Mouse (Mus musculus) liver, adult 2 months (tissue): ENCODE data around the gene Tmem238. TPM values are rescaled to one million over a fixed set of nuclear protein-coding genes. Genes with fewer than 3 reads are reported as not detected.

ENCODE experiments used
- DNase-seq: peaks from one replicate; pipeline ENCODE4 v3.0.0-alpha.2; 2011; ENCODE audit warnings: low read depth, low spot score; ENCODE audit errors: extremely low read depth
- H3K27ac ChIP-seq: fragments of 200-500 bp; replicated peaks from 2 replicates; pipeline ENCODE4 v1.5.1; 2012; ENCODE audit warnings: low read depth, mild to moderate bottlenecking, control low read depth, inconsistent platforms, low read length; ENCODE audit not compliant: insufficient read depth
- H3K27me3 ChIP-seq: fragments of 200-500 bp; 2 replicates; pipeline ENCODE4 v1.6.1; 2012; ENCODE audit warnings: mild to moderate bottlenecking, moderate library complexity, low read length, inconsistent platforms; ENCODE audit not compliant: control insufficient read depth, insufficient read depth
- H3K36me3 ChIP-seq: fragments of 200-500 bp; 2 replicates; pipeline ENCODE4 v1.6.1; 2012; ENCODE audit warnings: low read length, inconsistent platforms; ENCODE audit not compliant: control insufficient read depth, insufficient read depth
- H3K4me1 ChIP-seq: fragments of 200-500 bp; 2 replicates; pipeline ENCODE4 v1.6.1; 2011; ENCODE audit warnings: low read length; ENCODE audit not compliant: control insufficient read depth, insufficient read depth
- H3K4me3 ChIP-seq: fragments of 200-500 bp; 2 replicates; pipeline ENCODE4 v1.5.1; 2011; ENCODE audit warnings: low read depth, mild to moderate bottlenecking, control low read depth, low read length, moderate library complexity; ENCODE audit not compliant: insufficient read depth
- H3K79me2 ChIP-seq: fragments of 200-500 bp; 2 replicates; pipeline ENCODE4 v1.6.1; 2012; ENCODE audit warnings: inconsistent platforms, mild to moderate bottlenecking, low read length, moderate library complexity; ENCODE audit not compliant: control insufficient read depth, insufficient read depth
- H3K9ac ChIP-seq: fragments of 200-500 bp; 2 replicates; pipeline ENCODE4 v1.6.1; 2012; ENCODE audit warnings: low read depth, mild to moderate bottlenecking, control low read depth, inconsistent platforms, low read length
- CTCF ChIP-seq: fragments of 200-500 bp; IDR thresholded peaks from 2 replicates; pipeline ENCODE4 v1.5.1; 2011; ENCODE audit warnings: low read depth, low read length, control low read depth
- POLR2A ChIP-seq: fragments of 200-500 bp; IDR thresholded peaks from 2 replicates; pipeline ENCODE4 v1.6.1; 2011; ENCODE audit warnings: low read length, control low read depth; ENCODE audit not compliant: insufficient read depth; ENCODE audit errors: extremely low read depth
- WGBS: fragments of 180-500 bp; shearing (Covaris S2); methylation state at CpG from one replicate; pipeline ENCODE4 v1.1.7; 2018; 5-methylcytosine and 5-hydroxymethylcytosine counted together
- polyA plus RNA-seq: library from polyadenylated mRNA; depleted of rRNA; stranded (reverse); fragments of >200 nt; gene quantifications from 2 replicates; pipeline ENCODE4 v1.2.3, GENCODE M21; 2012; rRNA removed
- total RNA-seq: library from RNA; depleted of rRNA; stranded (reverse); fragments of >200 nt; gene quantifications from 2 replicates; pipeline ENCODE4 v1.2.3, GENCODE M21; 2014; rRNA removed

Tmem238 gene
- total and polyA plus RNA-seq, 2 experiments: 17.3 to 73.2 TPM

DNA sequence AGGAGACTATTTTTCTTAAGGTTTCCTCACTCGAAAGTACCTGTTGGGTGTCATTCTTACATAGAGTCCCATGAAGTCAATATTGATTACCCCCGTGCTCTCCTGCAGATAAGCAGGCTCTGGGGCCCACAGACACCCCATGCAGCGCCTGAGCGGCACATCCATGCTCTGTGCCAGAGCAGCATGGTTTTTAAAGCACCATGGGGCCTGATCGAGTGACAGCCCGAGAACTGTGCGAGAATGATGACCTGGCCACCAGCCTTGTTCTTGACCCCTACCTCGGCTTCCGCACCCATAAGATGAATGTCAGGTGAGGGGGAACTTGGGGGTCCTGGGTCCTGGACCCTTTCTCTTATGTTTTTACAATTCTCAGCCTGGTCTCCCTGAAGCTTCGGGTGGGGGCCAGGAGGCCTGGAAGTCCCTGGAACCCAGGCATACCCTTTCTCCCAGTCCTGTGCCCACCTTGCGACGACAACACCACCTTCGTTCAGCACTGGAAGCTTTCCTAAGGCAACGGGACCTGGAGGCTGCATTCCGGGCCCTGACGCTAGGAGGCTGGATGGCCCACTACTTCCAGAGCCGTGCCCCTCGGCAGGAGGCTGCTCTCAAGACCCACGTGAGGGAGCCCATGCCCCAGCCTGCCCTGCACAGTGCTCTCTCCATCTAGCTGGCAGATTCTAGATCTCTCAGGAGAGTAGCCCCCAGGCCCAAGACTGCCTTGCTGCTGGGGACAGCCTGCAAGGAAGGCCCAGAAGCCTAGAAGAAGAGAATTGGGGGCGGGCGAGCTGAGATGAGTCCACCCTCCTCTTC is 47.6 kb downstream of the Tmem238 start:
- 89% methylated on average over 21 of the region's 21 CpGs for WGBS
- no peak for DNase-seq
- Histone ChIP-seq H3K4me3 (no peak overlapping the region), H3K27ac (no peak overlapping the region), H3K27me3 (no peaks in the 10 kb centered on the region), H3K79me2 (0 out of 2 replicates have a peak, but pooled peaks cover 2% of the 10 kb centered on the region), H3K4me1 (0 out of 2 replicates have a peak, but pooled peaks cover 5% of the 10 kb centered on the region), H3K36me3 (no peaks in the 10 kb centered on the region), H3K9ac (no peak overlapping the region)
- no peak for TF ChIP-seq POLR2A
- no peak for TF ChIP-seq CTCF

DNA sequence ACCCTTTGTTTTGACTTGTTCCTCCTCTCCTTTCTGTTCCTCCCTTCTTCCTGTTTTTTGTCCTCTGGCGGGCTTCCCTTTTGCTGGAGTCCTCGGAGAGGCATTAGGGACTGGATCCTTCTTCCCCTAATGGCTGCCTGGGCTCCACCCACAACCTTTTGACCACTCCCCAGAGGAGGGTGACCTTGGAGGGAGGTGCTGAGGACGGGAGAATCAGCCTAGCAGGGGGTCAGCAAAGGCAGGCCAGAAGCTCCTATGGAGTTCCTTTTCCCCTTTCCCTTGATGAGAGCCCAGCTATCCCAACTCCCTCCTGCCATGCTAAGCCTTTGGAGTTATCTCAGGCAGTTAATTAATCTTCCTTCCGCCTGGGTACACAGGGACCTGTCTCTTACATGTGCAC is 48.3 kb downstream of the Tmem238 start:
- DNase-seq: no peak
- Histone ChIP-seq H3K79me2 (0 out of 2 replicates have a peak, but pooled peaks cover 2% of the 10 kb centered on the region), H3K27ac (peak overlapping the region; percentile 19; the same call in 1 of the 2 replicates), H3K4me3 (0 out of 2 replicates have a peak overlapping the region, but pooled peaks have one; percentile 17), H3K4me1 (0 out of 2 replicates have a peak, but pooled peaks cover 5% of the 10 kb centered on the region), H3K27me3 (no peaks in the 10 kb centered on the region), H3K9ac (no peak overlapping the region), H3K36me3 (no peaks in the 10 kb centered on the region)
- 0 out of 2 replicates have a peak, but pooled peaks have one; percentile 7 for TF ChIP-seq POLR2A
- TF ChIP-seq CTCF: no peak
- 28% methylated on average over 4 of the region's 4 CpGs for WGBS

DNA sequence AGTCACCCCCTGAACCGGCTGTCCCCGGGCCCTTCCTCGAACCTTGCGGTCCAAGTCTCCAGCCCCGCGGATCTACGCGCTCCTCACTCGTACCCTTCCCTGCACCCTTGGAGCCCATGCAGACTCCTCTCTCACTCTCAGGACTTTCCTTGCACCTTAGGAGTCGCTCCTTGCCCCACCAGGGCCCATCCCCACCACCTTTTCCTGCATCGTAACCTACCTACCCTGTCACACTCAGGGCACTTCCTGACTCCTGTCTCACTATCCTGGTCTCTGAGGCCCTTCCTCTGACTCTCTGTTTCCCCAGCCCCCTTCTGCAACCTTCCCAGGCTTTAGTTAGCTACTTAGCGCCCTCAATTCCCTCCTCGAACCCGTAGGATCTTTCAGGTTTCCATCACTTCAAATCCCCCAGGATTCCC is 49.1 kb downstream of the Tmem238 start:
- 0 out of 2 replicates have a peak, but pooled peaks cover 5% of the 10 kb centered on the region for H3K4me1 ChIP-seq
- WGBS: under 1% methylated on average over 14 of the region's 14 CpGs
- 0 out of 2 replicates have a peak, but pooled peaks cover 2% of the 10 kb centered on the region for H3K79me2 ChIP-seq
- TF ChIP-seq CTCF (no peak), POLR2A (no peak)
- H3K27ac ChIP-seq: peak overlapping the region; percentile 66
- H3K27me3 ChIP-seq: no peaks in the 10 kb centered on the region
- H3K9ac ChIP-seq: peak overlapping the region; percentile 91
- no peaks in the 10 kb centered on the region for H3K36me3 ChIP-seq
- H3K4me3 ChIP-seq: peak overlapping the region; percentile 67
- DNase-seq: no peak

DNA sequence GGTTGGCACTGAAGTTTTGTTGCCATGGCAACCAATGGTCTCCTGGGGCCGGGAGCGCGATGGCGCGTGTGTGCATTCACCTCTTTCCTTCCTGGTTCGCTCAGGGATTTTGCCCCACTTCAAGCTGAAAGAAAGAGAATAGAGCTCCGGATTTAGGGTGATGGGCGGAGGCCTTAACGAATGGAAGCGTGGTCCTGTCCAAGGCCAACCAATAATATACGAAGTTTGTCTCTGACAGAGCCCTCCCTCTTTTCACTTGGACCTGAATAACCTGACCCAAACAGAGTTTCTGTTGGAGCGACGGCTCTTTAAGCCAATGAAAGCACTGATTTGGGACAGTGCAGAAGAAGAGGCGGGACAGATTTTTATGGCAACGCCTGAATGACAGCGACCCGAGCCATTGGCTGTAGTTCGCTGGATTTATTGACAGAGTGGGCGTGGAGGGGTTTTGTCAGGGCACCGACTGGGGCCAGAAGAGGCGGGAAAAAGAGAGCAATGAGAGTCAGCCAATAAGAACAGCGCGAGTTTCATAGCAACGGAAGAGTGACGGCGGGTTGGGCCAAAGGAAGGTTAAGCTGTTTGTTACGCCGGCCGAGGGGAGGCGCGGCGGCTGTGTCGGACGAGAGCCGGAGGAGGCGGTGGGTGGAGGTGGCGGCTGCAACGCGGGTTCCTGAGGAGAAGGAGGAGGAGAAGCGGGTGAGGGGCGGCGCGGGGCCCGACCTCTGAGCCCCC is 49.7 kb downstream of the Tmem238 start, which contains the start of gene Kmt5c:
Gene Kmt5c, plus strand, starts transcription at position 572 of the 732 bp plus-strand sequence.
- Histone ChIP-seq H3K9ac (peak within 1 kb of the TSS; percentile 91), H3K27ac (peak within 1 kb of the TSS; percentile 66), H3K4me1 (0 out of 2 replicates have a peak, but pooled peaks cover 5% of the 10 kb centered on the region), H3K4me3 (peak within 1 kb of the TSS; percentile 67), H3K27me3 (no peaks in the 10 kb centered on the region), H3K36me3 (no peaks in the 10 kb centered on the region), H3K79me2 (0 out of 2 replicates have a peak, but pooled peaks cover 2% of the 10 kb centered on the region)
- peak; percentile 100 for DNase-seq
- WGBS: under 1% methylated on average over 44 of the region's 44 CpGs
- TF ChIP-seq CTCF (0 out of 2 replicates have a peak, but pooled peaks have one; percentile 5), POLR2A (peak; percentile 87)

DNA sequence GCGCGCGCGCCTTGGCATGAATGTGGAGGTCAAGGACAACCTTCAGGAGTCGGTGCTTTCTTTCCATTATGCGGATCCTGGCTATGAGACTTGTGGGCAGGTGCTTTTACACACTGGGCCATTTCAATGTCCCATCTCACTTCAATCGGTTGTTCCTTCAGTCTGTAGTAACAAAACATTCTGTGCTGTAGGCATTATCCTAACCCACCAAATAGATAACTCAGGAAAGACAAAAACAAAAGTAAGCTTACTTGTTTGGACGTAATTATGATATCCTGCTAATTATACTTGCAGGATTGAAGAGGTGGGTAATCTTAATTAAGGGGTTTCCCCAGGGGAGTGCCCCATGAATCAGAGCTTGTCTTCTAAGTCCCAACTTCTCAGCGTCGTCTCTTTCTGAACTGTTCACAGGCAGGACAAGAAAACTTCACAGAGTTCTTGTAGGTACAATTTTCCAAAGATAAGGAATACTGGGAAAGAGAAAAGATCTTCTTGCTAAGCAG is 50.4 kb downstream of the Tmem238 start:
- Histone ChIP-seq H3K4me3 (peak overlapping the region; percentile 40; the same call in 1 of the 2 replicates), H3K27ac (peak overlapping the region; percentile 17; the same call in 1 of the 2 replicates), H3K9ac (no peak overlapping the region), H3K27me3 (no peaks in the 10 kb centered on the region), H3K36me3 (no peaks in the 10 kb centered on the region), H3K79me2 (0 out of 2 replicates have a peak, but pooled peaks cover 2% of the 10 kb centered on the region), H3K4me1 (0 out of 2 replicates have a peak, but pooled peaks cover 5% of the 10 kb centered on the region)
- WGBS: 46% methylated on average over 10 of the region's 10 CpGs
- TF ChIP-seq POLR2A: no peak
- TF ChIP-seq CTCF: no peak
- no peak for DNase-seq

Other genes starting within 250 kb of the Tmem238 start
Only the 30 nearest of the 31 such genes appear.
- gene Syt5, start 242.1 kb downstream of the Tmem238 start, total RNA-seq: not detected in 2 replicates
- gene Syt5, start 242.1 kb downstream of the Tmem238 start, polyA plus RNA-seq: not detected in 2 replicates
- gene Ptprh, start 185.6 kb downstream of the Tmem238 start, total RNA-seq: 0.18 TPM in 1 of 2 replicates, not detected in the other
- not detected in 2 replicates for gene Ptprh, start 185.6 kb downstream of the Tmem238 start, polyA plus RNA-seq
- 39.5 and 55.7 TPM in 2 replicates for gene Tmem86b, start 158.2 kb downstream of the Tmem238 start, total RNA-seq
- 404 and 475 TPM in 2 replicates for gene Tmem86b, start 158.2 kb downstream of the Tmem238 start, polyA plus RNA-seq
- 47.6 and 54.2 TPM in 2 replicates for gene Ppp6r1, start 130.6 kb downstream of the Tmem238 start, total RNA-seq
- gene Ppp6r1, start 130.6 kb downstream of the Tmem238 start, polyA plus RNA-seq: 77.5 and 79.2 TPM in 2 replicates
- 18.2 and 25.5 TPM in 2 replicates for gene Hspbp1, start 104.6 kb downstream of the Tmem238 start, total RNA-seq
- gene Hspbp1, start 104.6 kb downstream of the Tmem238 start, polyA plus RNA-seq: 27.3 and 30.6 TPM in 2 replicates
- 0.07 and 0.09 TPM in 2 replicates for gene Brsk1, start 99.1 kb downstream of the Tmem238 start, total RNA-seq
- gene Brsk1, start 99.1 kb downstream of the Tmem238 start, polyA plus RNA-seq: 0.27 and 0.40 TPM in 2 replicates
- 0.07 and 0.28 TPM in 2 replicates for gene Tmem150b, start 64.4 kb downstream of the Tmem238 start, total RNA-seq
- gene Tmem150b, start 64.4 kb downstream of the Tmem238 start, polyA plus RNA-seq: 0.19 and 0.44 TPM in 2 replicates
- gene Kmt5c, start 49.5 kb downstream of the Tmem238 start, total RNA-seq: 7.8 and 9.5 TPM in 2 replicates
- gene Kmt5c, start 49.5 kb downstream of the Tmem238 start, polyA plus RNA-seq: 23.5 and 35.1 TPM in 2 replicates
- gene Cox6b2, start 36.6 kb downstream of the Tmem238 start, total RNA-seq: not detected in 2 replicates
- gene Cox6b2, start 36.6 kb downstream of the Tmem238 start, polyA plus RNA-seq: 0.67 and 1.3 TPM in 2 replicates
- gene Fam71e2, start 18.4 kb downstream of the Tmem238 start, total RNA-seq: not detected in 2 replicates
- not detected in 2 replicates for gene Fam71e2, start 18.4 kb downstream of the Tmem238 start, polyA plus RNA-seq
- not detected in 2 replicates for gene Il11, start 6.8 kb downstream of the Tmem238 start, total RNA-seq
- gene Il11, start 6.8 kb downstream of the Tmem238 start, polyA plus RNA-seq: 0.09 TPM in 1 of 2 replicates, not detected in the other
- not detected in 2 replicates for gene Tmem190, start 6.7 kb downstream of the Tmem238 start, total RNA-seq
- not detected in 2 replicates for gene Tmem190, start 6.7 kb downstream of the Tmem238 start, polyA plus RNA-seq
- gene Rpl28, start 3.2 kb upstream of the Tmem238 start, total RNA-seq: 58.4 and 69.2 TPM in 2 replicates
- gene Rpl28, start 3.2 kb upstream of the Tmem238 start, polyA plus RNA-seq: 211 and 226 TPM in 2 replicates
- gene Ube2s, start 22.9 kb upstream of the Tmem238 start, total RNA-seq: 22.4 and 24.2 TPM in 2 replicates
- 45.9 and 74.3 TPM in 2 replicates for gene Ube2s, start 22.9 kb upstream of the Tmem238 start, polyA plus RNA-seq
- gene Shisa7, start 55.0 kb upstream of the Tmem238 start, total RNA-seq: under 0.01 TPM in 1 of 2 replicates, not detected in the other
- gene Shisa7, start 55.0 kb upstream of the Tmem238 start, polyA plus RNA-seq: 0.02 and 0.12 TPM in 2 replicates
- gene Isoc2b, start 80.6 kb upstream of the Tmem238 start, total RNA-seq: 23.6 and 40.2 TPM in 2 replicates
- 24.0 and 34.6 TPM in 2 replicates for gene Isoc2b, start 80.6 kb upstream of the Tmem238 start, polyA plus RNA-seq
- gene Isoc2a, start 87.5 kb upstream of the Tmem238 start, total RNA-seq: 54.3 and 63.5 TPM in 2 replicates
- gene Isoc2a, start 87.5 kb upstream of the Tmem238 start, polyA plus RNA-seq: 103 and 110 TPM in 2 replicates
- not detected in 2 replicates for gene Gm36210, start 116.9 kb upstream of the Tmem238 start, total RNA-seq
- 0.13 TPM in 1 of 2 replicates, not detected in the other for gene Gm36210, start 116.9 kb upstream of the Tmem238 start, polyA plus RNA-seq
- gene Zfp628, start 125.6 kb upstream of the Tmem238 start, total RNA-seq: 0.55 and 0.74 TPM in 2 replicates
- gene Zfp628, start 125.6 kb upstream of the Tmem238 start, polyA plus RNA-seq: 6.2 and 8.3 TPM in 2 replicates
- 0.20 and 0.28 TPM in 2 replicates for gene Nat14, start 132.4 kb upstream of the Tmem238 start, total RNA-seq
- 0.66 and 0.75 TPM in 2 replicates for gene Nat14, start 132.4 kb upstream of the Tmem238 start, polyA plus RNA-seq
- gene Ssc5d, start 136.1 kb upstream of the Tmem238 start, total RNA-seq: 0.07 and 0.18 TPM in 2 replicates
- 0.14 and 0.26 TPM in 2 replicates for gene Ssc5d, start 136.1 kb upstream of the Tmem238 start, polyA plus RNA-seq
- not detected in 2 replicates for gene Sbk2, start 174.8 kb upstream of the Tmem238 start, total RNA-seq
- 0.12 TPM in 1 of 2 replicates, not detected in the other for gene Sbk2, start 174.8 kb upstream of the Tmem238 start, polyA plus RNA-seq
- not detected in 2 replicates for gene Sbk3, start 181.5 kb upstream of the Tmem238 start, total RNA-seq
- gene Sbk3, start 181.5 kb upstream of the Tmem238 start, polyA plus RNA-seq: not detected in 2 replicates
- gene Zfp579, start 206.5 kb upstream of the Tmem238 start, total RNA-seq: 1.2 TPM in 2 replicates
- 10.8 and 13.0 TPM in 2 replicates for gene Zfp579, start 206.5 kb upstream of the Tmem238 start, polyA plus RNA-seq
- gene Zfp524, start 224.8 kb upstream of the Tmem238 start, total RNA-seq: 6.7 and 10.7 TPM in 2 replicates
- 38.3 and 41.1 TPM in 2 replicates for gene Zfp524, start 224.8 kb upstream of the Tmem238 start, polyA plus RNA-seq
- gene Fiz1, start 225.0 kb upstream of the Tmem238 start, total RNA-seq: 6.2 and 6.8 TPM in 2 replicates
- gene Fiz1, start 225.0 kb upstream of the Tmem238 start, polyA plus RNA-seq: 18.0 and 19.3 TPM in 2 replicates
- 0.55 and 1.1 TPM in 2 replicates for gene Gm44973, start 225.8 kb upstream of the Tmem238 start, total RNA-seq
- not detected in 2 replicates for gene Gm44973, start 225.8 kb upstream of the Tmem238 start, polyA plus RNA-seq
- 4.1 and 4.3 TPM in 2 replicates for gene Zfp865, start 230.7 kb upstream of the Tmem238 start, total RNA-seq
- gene Zfp865, start 230.7 kb upstream of the Tmem238 start, polyA plus RNA-seq: 11.2 and 14.6 TPM in 2 replicates
- gene Ccdc106, start 230.9 kb upstream of the Tmem238 start, total RNA-seq: 0.20 and 0.28 TPM in 2 replicates
- gene Ccdc106, start 230.9 kb upstream of the Tmem238 start, polyA plus RNA-seq: 0.30 and 0.35 TPM in 2 replicates
- 0.28 TPM in 1 of 2 replicates, not detected in the other for gene 4632433K11Rik, start 244.5 kb upstream of the Tmem238 start, total RNA-seq
- not detected in 2 replicates for gene 4632433K11Rik, start 244.5 kb upstream of the Tmem238 start, polyA plus RNA-seq